Mouse (Mus musculus) layer of hippocampus, adult 2 months (tissue): ENCODE data around the gene Sdhb. TPM values are rescaled to one million over a fixed set of nuclear protein-coding genes. Genes with fewer than 3 reads are reported as not detected.
A peak's percentile ranks its signal among the peaks of the same experiment; 100 is the strongest.

Source experiments
- DNase-seq, 2 experiments: peaks; one replicate each; pipeline ENCODE4 v3.0.0; 2022; ENCODE audit warnings: low spot score in 2 of 2
- H3K27ac ChIP-seq: fragments of 200-600 bp; 2 replicates; pipeline ENCODE4 v1.8.1; 2022
- H3K4me3 ChIP-seq: fragments of 200-600 bp; 2 replicates; pipeline ENCODE4 v1.8.1; 2022; ENCODE audit warnings: mild to moderate bottlenecking
- CTCF ChIP-seq: fragments of 200-600 bp; conservative IDR thresholded peaks from 2 replicates; pipeline ENCODE4 v1.8.1; 2022; ENCODE audit warnings: antibody characterized with exemption, mild to moderate bottlenecking, moderate library complexity
- total RNA-seq, 2 experiments: library from RNA; stranded (reverse); gene quantifications; 2 replicates each; pipeline ENCODE4 v1.2.3; 2021

The Sdhb gene
- total RNA-seq, 2 experiments from 2014 or later, result 170 to 183 TPM

- Histone ChIP-seq H3K27ac (peak overlapping the region; percentile 95; the same call in 1 of the 2 replicates), H3K4me3 (peak overlapping the region; percentile 94)
- no peak for TF ChIP-seq CTCF
- no peak for DNase-seq
Observed at GRCm38 (mm10) chr4:140987476-140987875, 26.5 kb downstream of the Sdhb start.

- no peak overlapping the region; the same call in 1 of the 2 replicates for H3K4me3 ChIP-seq
- no peak for DNase-seq
- TF ChIP-seq CTCF, result no peak
- no peak overlapping the region for H3K27ac ChIP-seq
Observed at GRCm38 (mm10) chr4:140988706-140989290, 27.8 kb downstream of the Sdhb start.

GRCm38 (mm10) chr4:140989447-140989846 lies 28.4 kb downstream of the Sdhb start:
- Histone ChIP-seq H3K27ac (no peak overlapping the region), H3K4me3 (no peak overlapping the region)
- DNase-seq, result no peak
- no peak for TF ChIP-seq CTCF

- Histone ChIP-seq H3K27ac (no peak overlapping the region), H3K4me3 (no peak overlapping the region)
- TF ChIP-seq CTCF, result peak; percentile 48
- no peak for DNase-seq
Observed at GRCm38 (mm10) chr4:140992215-140992614, 31.2 kb downstream of the Sdhb start.

GRCm38 (mm10) chr4:140993846-140994245 lies 32.8 kb downstream of the Sdhb start:
- no peak overlapping the region for H3K4me3 ChIP-seq
- DNase-seq, result no peak
- TF ChIP-seq CTCF, result no peak
- no peak overlapping the region for H3K27ac ChIP-seq

GRCm38 (mm10) chr4:140995811-140996210 lies 34.8 kb downstream of the Sdhb start:
- TF ChIP-seq CTCF, result no peak
- Histone ChIP-seq H3K4me3 (no peak overlapping the region), H3K27ac (no peak overlapping the region)
- DNase-seq, result no peak

- DNase-seq, result no peak
- no peak overlapping the region for H3K4me3 ChIP-seq
- TF ChIP-seq CTCF, result no peak
- no peak overlapping the region for H3K27ac ChIP-seq
Observed at GRCm38 (mm10) chr4:140996812-140997211, 35.8 kb downstream of the Sdhb start.

GRCm38 (mm10) chr4:141005983-141006382 lies 45.0 kb downstream of the Sdhb start:
- DNase-seq, result no peak
- H3K4me3 ChIP-seq, result no peak overlapping the region
- H3K27ac ChIP-seq, result no peak overlapping the region
- TF ChIP-seq CTCF, result peak; percentile 79

- 0 out of 2 replicates have a peak, but pooled peaks have one; percentile 10 for TF ChIP-seq CTCF
- H3K4me3 ChIP-seq, result no peak overlapping the region
- no peak overlapping the region for H3K27ac ChIP-seq
- DNase-seq, result no peak
Observed at GRCm38 (mm10) chr4:141008028-141008427, 47.0 kb downstream of the Sdhb start.

GRCm38 (mm10) chr4:141010118-141010517 lies 49.1 kb downstream of the Sdhb start, which contains the start of gene Mfap2:
Gene Mfap2 (plus strand): TSS chr4:141010418.
- Histone ChIP-seq H3K4me3 (peak within 1 kb of the TSS; percentile 61), H3K27ac (peak within 1 kb of the TSS; percentile 78)
- TF ChIP-seq CTCF, result no peak
- no peak for DNase-seq

GRCm38 (mm10) chr4:141010526-141010925 lies 49.5 kb downstream of the Sdhb start:
- Histone ChIP-seq H3K4me3 (peak overlapping the region; percentile 61), H3K27ac (peak overlapping the region; percentile 78)
- TF ChIP-seq CTCF, result no peak
- no peak for DNase-seq

GRCm38 (mm10) chr4:141010941-141011429 lies 50.0 kb downstream of the Sdhb start:
- Histone ChIP-seq H3K27ac (peak overlapping the region; percentile 78), H3K4me3 (peak overlapping the region; percentile 61)
- no peak for DNase-seq
- TF ChIP-seq CTCF, result no peak

GRCm38 (mm10) chr4:141011556-141012328 lies 50.7 kb downstream of the Sdhb start:
- Histone ChIP-seq H3K27ac (peak overlapping the region; percentile 78), H3K4me3 (peak overlapping the region; percentile 61; the same call in 1 of the 2 replicates)
- DNase-seq, result no peak
- no peak for TF ChIP-seq CTCF

GRCm38 (mm10) chr4:141012558-141012957 lies 51.6 kb downstream of the Sdhb start:
- Histone ChIP-seq H3K27ac (peak overlapping the region; percentile 78), H3K4me3 (no peak overlapping the region)
- peak in 1 of 2 experiments; percentile 34 for DNase-seq
- no peak for TF ChIP-seq CTCF
